Mouse (Mus musculus) neural tube, embryonic 13.5 days (tissue): ENCODE results near the gene Dusp5. TPM values are rescaled to one million over a fixed set of nuclear protein-coding genes. Genes with fewer than 3 reads are reported as not detected.

ENCODE experiments used
- ATAC-seq: fragments of 200-750 bp; cut with Nextera tagmentation; 2 replicates; pipeline ENCODE4 v1.8.0; 2017; ENCODE audit warnings: low read depth, mild to moderate bottlenecking, moderate TSS enrichment, moderate library complexity
- H3K27ac ChIP-seq: fragments of 300-500 bp; sonication (generic); replicated peaks from 2 replicates; pipeline ENCODE4 v1.5.1; 2015; ENCODE audit warnings: moderate library complexity, mild to moderate bottlenecking, inconsistent platforms
- H3K27me3 ChIP-seq: fragments of 300-500 bp; sonication (generic); 2 replicates; pipeline ENCODE4 v1.6.1; 2015; ENCODE audit warnings: mild to moderate bottlenecking, inconsistent platforms
- H3K36me3 ChIP-seq: fragments of 300-500 bp; sonication (generic); 2 replicates; pipeline ENCODE4 v1.6.1; 2015; ENCODE audit warnings: mild to moderate bottlenecking, inconsistent platforms
- H3K4me1 ChIP-seq: fragments of 300-500 bp; sonication (generic); replicated peaks from 2 replicates; pipeline ENCODE4 v1.6.1; 2015; ENCODE audit warnings: inconsistent platforms
- H3K4me2 ChIP-seq: fragments of 300-500 bp; sonication (generic); 2 replicates; pipeline ENCODE4 v1.6.1; 2015; ENCODE audit warnings: inconsistent platforms, mild to moderate bottlenecking, moderate library complexity
- H3K4me3 ChIP-seq: fragments of 300-500 bp; sonication (generic); 2 replicates; pipeline ENCODE4 v1.5.1; 2015; ENCODE audit warnings: mild to moderate bottlenecking, inconsistent platforms
- H3K9ac ChIP-seq: fragments of 300-500 bp; sonication (generic); 2 replicates; pipeline ENCODE4 v1.6.1; 2015; ENCODE audit warnings: moderate library complexity, mild to moderate bottlenecking, inconsistent platforms
- H3K9me3 ChIP-seq: fragments of 300-500 bp; sonication (generic); 2 replicates; pipeline ENCODE4 v1.6.1; 2016; ENCODE audit warnings: inconsistent platforms
- WGBS: fragments of 180-500 bp; shearing (Covaris S2); methylation state at CpG from one replicate; pipeline ENCODE4 v1.1.7; 2015; 5-methylcytosine and 5-hydroxymethylcytosine counted together
- polyA plus RNA-seq: library from polyadenylated mRNA; unstranded; fragments of >200 nt; fragmentation: Nextera tagmentation; extraction: Ambion mirVana; gene quantifications from 2 replicates; pipeline ENCODE4 v1.2.1, GENCODE M21; 2015

Gene Dusp5
- polyA plus RNA-seq, 1 experiment from 2014 or later: 2.7 TPM

DNA sequence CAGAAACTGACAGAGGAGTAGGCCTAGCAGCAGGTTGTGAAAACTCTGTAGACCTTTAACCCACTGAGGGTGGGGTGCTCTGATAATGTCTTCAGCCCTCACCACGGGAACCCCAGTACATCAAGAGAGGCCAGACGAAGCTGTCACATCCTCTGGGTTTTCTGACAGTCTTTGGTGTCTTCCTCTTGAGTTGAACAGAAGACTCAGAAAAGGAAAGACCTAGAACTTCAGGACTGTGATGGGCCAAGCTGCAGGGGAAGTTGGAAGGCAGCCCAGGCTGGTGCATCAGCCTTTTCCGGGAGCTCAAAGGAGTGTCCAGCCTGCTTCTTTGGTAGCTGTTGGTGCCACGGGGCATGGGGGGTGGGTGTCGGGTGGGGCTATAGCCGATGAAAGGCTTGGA lies 6.5 kb downstream of the Dusp5 start:
- 76% methylated on average over 6 of the region's 6 CpGs for WGBS
- H3K4me3 ChIP-seq: no peak overlapping the region
- H3K9me3 ChIP-seq: no peaks in the 10 kb centered on the region
- no peaks in the 10 kb centered on the region for H3K36me3 ChIP-seq
- no peak overlapping the region for H3K4me2 ChIP-seq
- 0 out of 2 replicates have a peak, but pooled peaks cover 7% of the 10 kb centered on the region for H3K4me1 ChIP-seq
- no peak overlapping the region for H3K9ac ChIP-seq
- H3K27ac ChIP-seq: no peak overlapping the region
- peaks cover 21% of the 10 kb centered on the region for H3K27me3 ChIP-seq
- ATAC-seq: no peak

DNA sequence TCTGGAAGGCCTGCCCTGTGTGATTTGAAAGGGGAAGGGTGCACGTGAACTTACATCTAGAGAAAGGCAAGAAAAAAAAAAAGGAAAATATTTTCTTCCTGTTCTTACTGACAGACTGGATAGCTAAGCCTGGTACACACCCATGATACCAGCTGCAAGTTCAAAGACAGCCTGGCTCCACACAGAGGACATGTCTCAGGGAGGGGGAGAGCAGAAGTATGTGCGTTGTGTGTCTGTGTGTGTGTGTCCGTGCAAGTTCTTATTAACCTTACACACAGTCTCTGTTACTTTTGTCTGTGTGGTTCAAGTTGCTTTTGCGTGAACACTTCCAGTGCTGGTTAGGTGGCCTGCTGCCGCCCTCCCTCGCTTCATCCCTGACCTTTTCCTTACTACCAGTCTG lies 7.3 kb downstream of the Dusp5 start:
- no peak for ATAC-seq
- no peak overlapping the region for H3K27ac ChIP-seq
- H3K27me3 ChIP-seq: peaks cover 13% of the 10 kb centered on the region
- H3K9me3 ChIP-seq: no peaks in the 10 kb centered on the region
- no peak overlapping the region for H3K4me2 ChIP-seq
- no peak overlapping the region for H3K9ac ChIP-seq
- no peak overlapping the region for H3K4me3 ChIP-seq
- H3K4me1 ChIP-seq: 0 out of 2 replicates have a peak, but pooled peaks cover 7% of the 10 kb centered on the region
- no peaks in the 10 kb centered on the region for H3K36me3 ChIP-seq
- WGBS: 93% methylated on average over 6 of the region's 6 CpGs

DNA sequence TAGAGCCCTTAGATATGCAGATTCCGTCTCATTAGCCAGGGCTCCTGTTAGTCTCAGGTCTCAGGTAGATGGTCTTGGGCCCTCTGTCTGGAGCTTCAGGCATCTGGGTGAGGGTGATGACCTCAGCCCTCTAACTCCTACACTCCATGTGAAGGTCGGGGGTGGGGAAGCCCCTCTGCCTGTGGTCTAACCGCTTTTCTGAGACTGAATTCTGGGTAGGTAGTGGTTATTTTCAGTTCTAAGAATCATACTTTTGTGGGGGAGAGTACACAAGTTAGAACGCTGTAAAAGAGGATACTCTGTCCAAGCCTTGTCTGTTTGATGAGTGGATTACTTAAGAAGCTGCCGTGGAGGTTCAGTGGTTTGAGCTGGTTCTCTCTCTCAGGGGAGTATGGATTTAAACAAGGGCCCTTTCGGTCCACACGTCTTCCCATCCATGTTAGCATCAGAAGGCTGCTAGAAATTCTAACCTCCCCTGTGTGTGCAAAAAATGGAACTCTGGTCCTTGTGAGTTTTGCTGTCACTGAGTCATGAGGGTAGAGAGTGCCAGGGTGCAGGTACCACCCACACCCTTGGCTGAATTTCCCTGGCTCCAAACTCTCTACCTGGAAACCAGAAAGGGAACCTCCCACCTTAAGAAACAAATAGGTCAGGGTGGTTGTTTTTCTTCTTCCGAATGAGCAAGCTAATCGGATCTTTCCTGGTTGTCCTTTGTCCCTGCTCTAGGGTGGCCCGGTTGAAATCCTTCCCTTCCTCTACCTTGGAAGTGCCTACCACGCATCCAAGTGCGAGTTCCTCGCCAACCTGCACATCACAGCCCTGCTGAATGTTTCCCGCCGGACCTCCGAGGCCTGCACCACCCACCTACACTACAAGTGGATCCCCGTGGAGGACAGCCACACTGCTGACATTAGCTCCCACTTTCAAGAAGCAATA lies 8.1 kb downstream of the Dusp5 start:
- Histone ChIP-seq H3K4me3 (no peak overlapping the region), H3K9me3 (no peaks in the 10 kb centered on the region), H3K27me3 (peaks cover 5% of the 10 kb centered on the region), H3K27ac (no peak overlapping the region), H3K4me2 (no peak overlapping the region), H3K9ac (no peak overlapping the region), H3K4me1 (0 out of 2 replicates have a peak, but pooled peaks cover 7% of the 10 kb centered on the region), H3K36me3 (no peaks in the 10 kb centered on the region)
- ATAC-seq: no peak
- WGBS: 84% methylated on average over 17 of the region's 17 CpGs

DNA sequence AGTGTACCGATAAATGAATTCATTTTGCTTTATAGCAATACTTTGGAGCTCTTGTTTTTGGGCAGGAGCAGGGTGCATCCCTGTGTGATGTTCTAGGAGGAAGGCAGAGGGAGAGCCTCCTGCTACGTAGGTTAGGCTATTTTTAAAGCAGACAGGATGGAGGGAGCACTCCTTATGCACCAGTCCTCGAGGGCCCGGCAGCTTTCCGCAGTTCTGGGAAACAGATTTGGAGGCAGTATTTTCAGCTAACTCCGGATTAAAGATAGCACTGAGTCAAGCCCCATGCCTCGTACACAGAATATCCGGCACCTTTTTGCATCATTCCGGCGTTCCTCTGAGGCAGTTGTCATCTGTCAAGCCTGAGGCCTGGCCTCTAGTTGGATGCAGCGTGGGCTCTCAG lies 9.1 kb downstream of the Dusp5 start:
- no peak for ATAC-seq
- 0 out of 2 replicates have a peak, but pooled peaks cover 7% of the 10 kb centered on the region for H3K4me1 ChIP-seq
- no peaks in the 10 kb centered on the region for H3K36me3 ChIP-seq
- no peaks in the 10 kb centered on the region for H3K27me3 ChIP-seq
- no peak overlapping the region for H3K9ac ChIP-seq
- no peaks in the 10 kb centered on the region for H3K9me3 ChIP-seq
- H3K27ac ChIP-seq: no peak overlapping the region
- H3K4me2 ChIP-seq: no peak overlapping the region
- 90% methylated on average over 11 of the region's 11 CpGs for WGBS
- H3K4me3 ChIP-seq: no peak overlapping the region

DNA sequence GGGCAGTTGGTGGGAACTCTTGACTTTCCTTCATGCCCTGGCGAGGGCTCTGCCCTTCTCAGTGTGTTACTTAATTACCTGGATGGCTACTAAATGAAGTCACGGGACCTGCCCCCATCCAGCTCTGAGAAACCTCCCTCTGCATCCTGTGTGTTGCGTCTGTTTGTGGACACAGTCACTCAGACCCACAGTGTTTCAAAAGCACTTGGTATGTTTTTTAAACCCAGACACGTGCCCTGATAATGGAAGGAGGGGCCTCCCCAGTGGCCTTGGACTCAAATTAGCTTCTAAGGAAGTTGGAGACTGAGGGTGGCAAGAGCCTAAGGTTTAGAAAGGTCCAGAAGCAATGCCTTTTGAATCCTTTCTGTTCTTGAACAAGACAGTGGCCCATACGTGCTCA lies 9.9 kb downstream of the Dusp5 start:
- Histone ChIP-seq H3K27ac (no peak overlapping the region), H3K9ac (no peak overlapping the region), H3K9me3 (no peaks in the 10 kb centered on the region), H3K36me3 (no peaks in the 10 kb centered on the region), H3K4me1 (0 out of 2 replicates have a peak, but pooled peaks cover 7% of the 10 kb centered on the region), H3K27me3 (no peaks in the 10 kb centered on the region), H3K4me2 (no peak overlapping the region), H3K4me3 (no peak overlapping the region)
- 70% methylated on average over 5 of the region's 5 CpGs for WGBS
- no peak for ATAC-seq

DNA sequence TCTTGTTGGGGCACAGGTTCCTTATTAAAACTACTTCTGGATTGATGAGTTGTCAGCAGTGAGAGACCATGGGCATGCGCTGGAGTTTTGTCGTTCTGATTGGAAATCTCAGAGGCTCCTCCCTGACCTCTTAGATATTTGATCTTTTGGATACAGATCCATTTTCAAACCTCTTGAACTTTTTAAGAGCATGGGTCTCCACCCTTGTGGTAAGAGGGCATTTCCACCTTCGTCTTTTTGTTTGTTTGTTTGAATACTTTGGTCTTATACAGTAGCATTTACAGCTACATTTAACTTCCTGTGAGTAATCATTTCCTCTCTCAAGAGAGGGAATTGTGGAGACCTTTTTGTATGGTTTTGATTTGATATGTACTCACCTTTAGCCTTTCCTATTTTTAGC lies 10.4 kb downstream of the Dusp5 start:
- H3K27ac ChIP-seq: no peak overlapping the region
- WGBS: 87% methylated on average over 3 of the region's 3 CpGs
- H3K4me3 ChIP-seq: no peak overlapping the region
- no peaks in the 10 kb centered on the region for H3K36me3 ChIP-seq
- H3K9ac ChIP-seq: no peak overlapping the region
- no peaks in the 10 kb centered on the region for H3K9me3 ChIP-seq
- H3K4me2 ChIP-seq: no peak overlapping the region
- no peaks in the 10 kb centered on the region for H3K27me3 ChIP-seq
- 0 out of 2 replicates have a peak, but pooled peaks cover 7% of the 10 kb centered on the region for H3K4me1 ChIP-seq
- no peak for ATAC-seq

DNA sequence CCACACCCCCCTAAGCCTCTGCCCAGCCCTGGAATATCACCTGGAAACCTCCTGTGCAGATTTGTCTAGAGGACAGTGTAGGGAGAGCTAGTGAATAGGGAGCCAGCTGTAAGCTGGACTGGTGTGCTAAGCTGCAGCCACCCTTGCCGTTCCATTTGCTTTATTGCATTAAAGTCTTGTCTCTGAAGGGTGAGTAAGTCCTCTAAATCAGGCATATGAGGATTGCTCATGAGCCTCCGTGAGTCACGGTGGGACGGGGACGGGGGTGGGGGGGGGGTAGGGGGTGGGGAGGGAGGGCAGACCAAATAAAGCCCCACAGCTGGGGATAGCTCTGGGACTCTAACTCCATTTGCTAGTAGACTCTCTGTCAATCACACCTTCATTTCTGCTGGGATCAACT lies 14.7 kb downstream of the Dusp5 start:
- H3K4me1 ChIP-seq: peaks cover 7% of the 10 kb centered on the region
- no peak overlapping the region for H3K4me2 ChIP-seq
- no peaks in the 10 kb centered on the region for H3K9me3 ChIP-seq
- H3K9ac ChIP-seq: no peak overlapping the region
- H3K4me3 ChIP-seq: no peak overlapping the region
- no peaks in the 10 kb centered on the region for H3K27me3 ChIP-seq
- no peak overlapping the region for H3K27ac ChIP-seq
- H3K36me3 ChIP-seq: no peaks in the 10 kb centered on the region
- ATAC-seq: no peak
- 42% methylated on average over 5 of the region's 5 CpGs for WGBS

DNA sequence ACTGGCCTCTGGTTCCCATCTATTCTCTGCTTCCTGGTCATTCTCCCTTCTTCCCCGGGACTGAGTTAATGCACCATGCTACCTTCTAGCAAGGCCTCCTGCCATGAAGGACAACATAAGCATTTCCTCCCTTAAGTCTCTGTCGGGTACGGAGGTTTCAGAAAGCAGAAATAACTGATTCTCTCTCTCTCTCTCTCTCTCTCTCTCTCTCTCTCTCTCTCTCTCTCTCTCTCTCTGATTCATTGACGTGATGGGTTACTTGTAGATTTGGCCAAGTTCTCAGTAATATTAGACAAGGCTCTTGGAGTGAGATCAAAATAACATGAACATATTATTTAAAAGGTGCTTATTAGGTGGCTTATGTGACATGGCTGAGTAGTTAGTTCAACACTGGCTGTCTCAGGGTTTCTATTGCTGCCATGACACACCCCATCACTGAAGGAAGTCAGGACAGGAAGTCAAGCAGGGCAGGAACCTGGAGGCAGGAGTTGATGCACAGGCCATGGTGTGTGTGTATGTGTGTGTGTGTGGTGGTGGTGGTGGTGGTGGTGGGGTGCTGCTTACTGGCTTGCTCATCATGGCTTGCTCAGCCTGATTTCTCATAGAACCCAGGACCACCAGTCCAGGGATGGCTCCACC lies 16.1 kb downstream of the Dusp5 start:
- H3K9me3 ChIP-seq: no peaks in the 10 kb centered on the region
- no peak for ATAC-seq
- H3K4me1 ChIP-seq: peaks cover 7% of the 10 kb centered on the region
- H3K4me3 ChIP-seq: no peak overlapping the region
- H3K36me3 ChIP-seq: no peaks in the 10 kb centered on the region
- no peak overlapping the region for H3K4me2 ChIP-seq
- WGBS: 70% methylated on average over 4 of the region's 4 CpGs
- H3K9ac ChIP-seq: no peak overlapping the region
- no peak overlapping the region for H3K27ac ChIP-seq
- no peaks in the 10 kb centered on the region for H3K27me3 ChIP-seq

DNA sequence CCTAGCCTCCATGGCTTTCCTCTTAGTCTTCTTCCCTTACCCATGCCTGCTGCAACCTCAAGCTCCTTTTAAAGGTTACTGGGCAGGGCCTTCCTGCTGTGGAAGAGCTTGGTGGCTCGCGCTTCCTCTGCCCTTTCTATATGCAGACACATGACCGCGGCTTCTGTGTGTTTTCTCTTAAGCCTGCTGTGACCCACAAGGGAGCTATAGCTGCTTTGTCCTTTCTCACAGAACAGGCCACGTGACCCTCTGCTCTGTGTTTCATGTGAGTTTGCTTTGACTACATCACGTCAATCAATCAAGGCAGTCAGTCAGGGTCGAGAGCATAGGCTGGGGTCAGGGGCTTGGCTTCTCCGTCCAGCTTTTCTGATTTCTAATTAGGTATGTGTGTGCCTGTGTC lies 18.7 kb downstream of the Dusp5 start:
- H3K27me3 ChIP-seq: no peaks in the 10 kb centered on the region
- no peak overlapping the region for H3K4me3 ChIP-seq
- H3K27ac ChIP-seq: no peak overlapping the region
- peaks cover 7% of the 10 kb centered on the region for H3K4me1 ChIP-seq
- no peak overlapping the region for H3K4me2 ChIP-seq
- H3K36me3 ChIP-seq: no peaks in the 10 kb centered on the region
- H3K9ac ChIP-seq: no peak overlapping the region
- ATAC-seq: no peak
- WGBS: 21% methylated on average over 8 of the region's 8 CpGs
- no peaks in the 10 kb centered on the region for H3K9me3 ChIP-seq

DNA sequence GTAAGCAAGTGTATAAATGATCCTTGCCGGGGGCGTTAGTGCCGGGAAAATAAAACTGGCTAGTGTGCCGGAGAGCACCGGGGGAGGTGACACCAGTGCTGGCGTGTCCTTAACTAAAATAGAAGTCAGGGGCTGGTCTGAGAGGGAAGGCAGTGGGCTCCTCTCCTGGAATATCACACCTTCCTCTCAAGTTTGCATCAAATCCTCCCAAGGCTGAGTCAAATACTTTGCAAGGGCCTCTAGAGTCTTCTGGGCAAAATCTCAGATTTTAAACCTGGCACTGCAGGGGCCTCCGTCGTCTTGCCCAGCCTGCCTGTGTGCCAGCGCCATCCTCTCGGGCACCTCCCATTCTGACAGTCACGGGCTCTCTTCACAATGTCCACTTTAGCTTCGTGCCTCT lies 22.1 kb downstream of the Dusp5 start:
- H3K9me3 ChIP-seq: no peaks in the 10 kb centered on the region
- H3K27me3 ChIP-seq: no peaks in the 10 kb centered on the region
- WGBS: 86% methylated on average over 12 of the region's 12 CpGs
- H3K27ac ChIP-seq: no peak overlapping the region
- no peak overlapping the region for H3K4me3 ChIP-seq
- H3K9ac ChIP-seq: no peak overlapping the region
- ATAC-seq: no peak
- no peaks in the 10 kb centered on the region for H3K36me3 ChIP-seq
- peaks cover 7% of the 10 kb centered on the region for H3K4me1 ChIP-seq
- no peak overlapping the region for H3K4me2 ChIP-seq

DNA sequence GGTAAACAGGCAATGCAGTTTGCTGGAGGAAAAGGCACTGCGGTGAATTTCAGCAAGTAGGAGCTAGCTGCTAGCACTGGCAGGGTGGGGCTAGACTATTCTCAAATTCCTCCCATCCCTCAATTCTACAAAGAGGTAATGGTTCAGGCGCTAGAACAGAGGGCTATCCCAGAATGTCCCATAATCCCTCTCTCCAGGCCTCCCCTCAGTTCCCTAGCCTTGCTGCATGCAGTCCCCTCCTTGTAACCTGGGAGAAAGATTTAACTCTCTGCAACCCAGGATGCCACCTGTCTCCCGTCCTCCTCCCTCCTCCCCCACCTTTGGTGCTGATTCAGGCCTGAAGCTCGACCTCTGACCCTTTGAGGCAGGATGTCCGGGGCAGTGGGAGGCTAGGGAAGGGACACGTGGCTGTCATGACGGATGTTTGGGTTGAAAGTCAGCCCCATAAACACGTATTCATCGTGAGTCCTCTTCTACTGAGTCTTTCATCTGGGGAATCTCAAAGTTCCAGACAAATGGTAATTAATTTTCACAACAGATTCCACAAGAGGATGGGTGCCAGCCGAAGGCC lies 23.4 kb downstream of the Dusp5 start:
- no peak for ATAC-seq
- Histone ChIP-seq H3K4me1 (peaks cover 12% of the 10 kb centered on the region), H3K27me3 (no peaks in the 10 kb centered on the region), H3K9ac (no peak overlapping the region), H3K36me3 (no peaks in the 10 kb centered on the region), H3K4me2 (no peak overlapping the region), H3K27ac (no peak overlapping the region), H3K9me3 (no peaks in the 10 kb centered on the region), H3K4me3 (no peak overlapping the region)
- 45% methylated on average over 10 of the region's 10 CpGs for WGBS

DNA sequence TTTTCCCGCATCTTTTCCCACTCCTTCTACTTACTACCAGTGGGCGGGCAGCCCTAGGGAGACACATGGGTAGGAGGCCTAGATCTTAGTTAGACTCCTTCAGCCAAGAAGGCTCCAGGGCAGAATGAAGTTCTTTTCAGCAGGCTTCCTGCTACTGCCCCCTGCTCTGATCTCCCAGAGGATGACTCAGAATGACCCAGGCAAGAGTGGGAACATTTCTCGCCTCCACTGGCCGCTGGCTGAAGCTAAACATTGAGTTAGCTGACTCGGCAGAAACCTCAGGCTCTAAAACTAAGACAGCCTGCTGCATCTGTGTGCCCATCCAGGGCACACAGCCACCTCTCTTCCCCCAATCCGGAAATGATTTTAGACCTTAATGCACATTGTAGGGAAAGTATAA lies 23.9 kb downstream of the Dusp5 start:
- no peak overlapping the region for H3K4me3 ChIP-seq
- no peak overlapping the region for H3K9ac ChIP-seq
- H3K27ac ChIP-seq: no peak overlapping the region
- no peaks in the 10 kb centered on the region for H3K36me3 ChIP-seq
- H3K4me2 ChIP-seq: no peak overlapping the region
- peaks cover 11% of the 10 kb centered on the region for H3K4me1 ChIP-seq
- ATAC-seq: no peak
- no peaks in the 10 kb centered on the region for H3K9me3 ChIP-seq
- WGBS: 66% methylated on average over 6 of the region's 6 CpGs
- H3K27me3 ChIP-seq: no peaks in the 10 kb centered on the region
